Mouse (Mus musculus) embryo, embryonic 11 days (tissue): ENCODE data around the gene Atpaf1.

Experiments used
- DNase-seq: peaks from one replicate; pipeline ENCODE4 v3.0.0-alpha.2; 2015

Gene Atpaf1

DNA sequence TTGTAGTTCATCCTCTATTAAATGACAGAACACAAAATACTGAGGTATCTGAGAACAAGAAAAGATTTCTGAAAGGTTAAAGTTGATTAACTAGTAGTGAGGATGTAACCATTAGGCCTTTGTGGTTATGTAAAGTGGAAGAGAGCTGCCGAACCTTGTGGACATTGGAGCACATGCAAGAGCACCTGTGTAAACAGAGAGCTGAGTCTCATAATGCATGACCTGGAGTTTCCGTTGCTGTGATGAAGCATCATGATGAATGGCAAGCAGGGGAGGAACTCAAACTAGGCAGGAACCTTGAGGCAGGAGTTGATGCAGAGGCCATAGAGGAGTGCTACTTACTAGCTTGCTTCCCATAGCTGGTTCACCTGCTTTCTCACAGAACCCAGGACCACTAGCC, 66.0 kb downstream of the Atpaf1 start:
- DNase-seq = no peak

- DNase-seq = no peak
Measured at GRCm38 (mm10) chr4:115851569-115851968, 67.0 kb downstream of the Atpaf1 start.

GRCm38 (mm10) chr4:115855100-115855499, 70.5 kb downstream of the Atpaf1 start:
- peak; percentile 17 for DNase-seq

- no peak for DNase-seq
Measured at GRCm38 (mm10) chr4:115855609-115856008, 71.0 kb downstream of the Atpaf1 start.

GRCm38 (mm10) chr4:115856282-115856681, 71.7 kb downstream of the Atpaf1 start:
- no peak for DNase-seq

DNA sequence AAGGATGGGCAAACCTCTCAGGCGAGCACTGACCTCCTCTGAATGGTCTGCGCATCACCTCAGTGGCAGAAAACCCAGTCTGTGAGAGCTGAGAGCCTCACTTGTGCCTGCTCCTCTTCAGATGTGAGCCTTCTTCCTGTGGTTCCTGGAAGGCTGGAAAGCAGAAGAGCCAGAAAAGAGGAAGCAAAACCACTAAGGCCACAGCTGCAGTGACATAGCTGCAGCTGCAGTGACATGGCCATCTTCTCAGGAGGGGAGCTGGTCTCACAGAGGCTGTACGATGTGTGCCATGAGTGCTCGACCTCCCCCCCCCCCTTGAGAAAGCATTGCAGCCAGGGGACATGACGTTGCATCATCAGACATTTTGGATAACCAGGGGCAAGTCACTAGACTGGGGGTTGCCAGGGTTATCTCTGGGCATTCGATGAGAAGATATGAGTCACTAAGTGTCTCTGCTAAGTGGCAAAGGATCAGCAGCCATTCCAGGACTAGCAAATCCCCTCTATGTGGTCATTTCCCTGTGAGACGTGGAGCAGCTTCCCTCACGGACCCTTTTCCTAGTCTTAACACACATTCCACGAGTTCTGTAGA, 72.8 kb downstream of the Atpaf1 start:
- DNase-seq = no peak

DNA sequence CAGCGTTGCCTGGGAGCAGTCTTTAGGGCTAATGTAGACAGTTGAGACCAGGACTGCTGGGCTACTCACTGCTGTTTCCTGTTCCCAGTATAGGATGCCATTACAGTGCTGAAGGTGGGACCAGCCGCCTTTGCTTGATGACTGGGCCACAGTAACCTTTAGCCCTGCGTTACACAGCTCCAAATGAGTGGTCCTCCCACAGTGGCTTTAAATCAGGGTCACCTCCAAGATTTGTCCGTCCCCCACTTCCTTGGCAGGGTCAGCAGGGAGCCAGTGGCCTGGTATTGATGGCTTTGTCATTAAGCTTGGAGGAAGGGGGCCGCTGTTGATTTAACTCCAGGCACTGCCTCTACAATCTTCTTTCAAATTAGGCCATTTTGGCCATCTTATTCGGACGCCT, 78.7 kb downstream of the Atpaf1 start:
- no peak for DNase-seq

DNA sequence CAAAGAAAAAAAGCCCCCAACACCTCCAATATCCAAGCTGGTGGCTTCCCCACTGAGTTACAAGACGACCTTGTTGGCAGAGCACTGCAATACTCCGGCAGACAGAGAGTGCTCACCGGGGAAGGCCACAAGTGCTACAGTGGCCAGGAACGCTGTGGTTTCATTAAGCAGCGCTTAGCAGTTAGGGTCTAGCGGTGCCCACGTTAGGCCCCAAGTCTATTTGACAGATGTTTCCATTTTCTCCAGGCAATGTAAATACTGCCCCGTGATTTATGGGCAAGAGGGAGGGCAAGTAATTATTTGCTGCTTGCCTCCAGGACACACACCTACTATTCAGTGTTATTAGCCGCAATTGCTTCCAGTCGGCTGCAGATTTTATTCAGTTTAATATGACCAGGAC, 79.3 kb downstream of the Atpaf1 start:
- DNase-seq = peak; percentile 69
